33 mouse cellular contexts compared by ENCODE assay signal in genomic region chr14:104175122-104175521, GRCm38 (mm10).
"Had no signal": no experiment of that assay in that cellular context is flagged by ENCODE, and none has a peak within 500 bp of the region (broad histone marks: within the 10 kb centered on the region; RNA-seq: fewer than 3 reads in every experiment).

No protein-coding gene starts in this region.

- H3K36me3 ChIP-seq: heart, embryonic 10.5 days; heart, embryonic 12.5 days; heart, embryonic 13.5 days; heart, embryonic 15.5 days; hindbrain, embryonic 10.5 days; hindbrain, embryonic 12.5 days; hindbrain, embryonic 13.5 days; hindbrain, embryonic 15.5 days; kidney, embryonic 15.5 days had no signal

- H3K27me3 ChIP-seq: heart, embryonic 12.5 days; heart, embryonic 13.5 days; heart, embryonic 15.5 days; hindbrain, embryonic 12.5 days; hindbrain, embryonic 13.5 days; hindbrain, embryonic 15.5 days; kidney, embryonic 15.5 days had no signal

- H3K4me3 ChIP-seq: heart, embryonic 10.5 days; heart, embryonic 12.5 days; heart, embryonic 13.5 days; heart, embryonic 15.5 days; hindbrain, embryonic 10.5 days; hindbrain, embryonic 12.5 days; hindbrain, embryonic 13.5 days; hindbrain, embryonic 15.5 days; kidney, embryonic 15.5 days; layer of hippocampus, adult 2 months; left cerebral cortex, adult 2 months had no signal

- ATAC-seq: hindbrain, embryonic 16.5 days; hindbrain, postnatal 0 days; inflammation-experienced regulatory T-cells, adult 6 months; intestine, embryonic 16.5 days; intestine, postnatal 0 days had no signal

- H3K4me2 ChIP-seq: heart, embryonic 12.5 days; heart, embryonic 13.5 days; heart, embryonic 15.5 days; hindbrain, embryonic 12.5 days; hindbrain, embryonic 13.5 days; hindbrain, embryonic 14.5 days; hindbrain, embryonic 15.5 days; kidney, embryonic 15.5 days had no signal

- H3K27ac ChIP-seq: heart, embryonic 10.5 days; heart, embryonic 13.5 days; heart, embryonic 15.5 days; hindbrain, embryonic 10.5 days; hindbrain, embryonic 12.5 days; hindbrain, embryonic 13.5 days; hindbrain, embryonic 14.5 days; hindbrain, embryonic 15.5 days; hindbrain, postnatal 0 days; kidney, embryonic 15.5 days; kidney, postnatal 0 days; layer of hippocampus, adult 2 months; left cerebral cortex, adult 2 months had no signal

- DNase-seq: heart, postnatal 10 days; heart, postnatal 14 days; heart, postnatal 36 days; heart, postnatal 4 days; kidney, adult 11 months; kidney, adult 18-20 months; kidney, adult 2 months; kidney, adult 8-10 months; kidney, adult 9 months; kidney, postnatal 10 days; kidney, postnatal 14 days; kidney, postnatal 25 days; kidney, postnatal 4 days; layer of hippocampus, adult 9-11 months; layer of hippocampus, postnatal 36 days had no signal

- H3K9ac ChIP-seq: heart, embryonic 12.5 days; heart, embryonic 13.5 days; heart, embryonic 15.5 days; hindbrain, embryonic 12.5 days; hindbrain, embryonic 13.5 days; hindbrain, embryonic 14.5 days; hindbrain, embryonic 15.5 days; kidney, embryonic 15.5 days had no signal

- H3K9me3 ChIP-seq: heart, embryonic 10.5 days; heart, embryonic 13.5 days; heart, embryonic 15.5 days; hindbrain, embryonic 10.5 days; hindbrain, embryonic 12.5 days; hindbrain, embryonic 13.5 days; hindbrain, embryonic 15.5 days; kidney, embryonic 15.5 days had no signal

- H3K4me1 ChIP-seq: heart, embryonic 10.5 days; heart, embryonic 12.5 days; heart, embryonic 13.5 days; heart, embryonic 15.5 days; hindbrain, embryonic 10.5 days; hindbrain, embryonic 12.5 days; hindbrain, embryonic 13.5 days; hindbrain, embryonic 15.5 days; kidney, embryonic 15.5 days had no signal
